In the genomic region with DNA sequence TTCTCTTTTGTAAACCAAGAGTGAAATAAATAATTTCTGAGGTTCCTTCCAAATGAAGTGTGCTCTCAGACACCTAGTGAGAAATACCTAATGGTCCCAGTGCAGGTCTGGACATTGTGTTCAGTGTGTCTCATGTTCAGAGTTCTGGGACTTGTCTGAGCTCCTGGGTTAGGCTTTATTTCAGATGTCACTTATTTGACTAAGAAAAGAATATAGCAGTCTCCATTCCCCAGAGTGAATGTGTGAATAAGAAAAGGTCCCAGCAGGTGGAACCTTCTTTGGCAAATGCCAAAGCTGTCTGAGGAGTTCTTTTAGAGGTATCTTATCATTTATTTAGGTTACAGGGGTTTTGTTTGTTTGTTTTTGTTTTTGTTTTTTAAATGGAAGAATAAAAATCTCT, we compare ENCODE assay signal across 23 mouse cellular contexts.
A peak's percentile ranks its signal among the peaks of the same experiment; 100 is the strongest.
DNase-seq lines count a peak whose midpoint lies in the region; ATAC-seq and TF ChIP-seq lines count a peak whose summit lies in the region.
"Had no signal": no experiment of that assay in that cellular context is flagged by ENCODE, and none has a peak within 500 bp of the region (broad histone marks: within the 10 kb centered on the region; RNA-seq: fewer than 3 reads in every experiment).

No protein-coding gene starts in this region.

- no peak overlapping the region for H3K4me3 ChIP-seq in midbrain, embryonic 13.5 days (replicated peaks)
- H3K4me3 ChIP-seq in midbrain, embryonic 16.5 days (ENCODE audit: low read depth, low read length) = no peak overlapping the region
- H3K4me3 ChIP-seq in forebrain, embryonic 11.5 days (ENCODE audit: low read depth, low read length) = no peak overlapping the region
- H3K4me3 ChIP-seq in forebrain, postnatal 0 days (ENCODE audit: low read depth, low read length) = no peak overlapping the region
- no peak overlapping the region for H3K4me3 ChIP-seq in liver, embryonic 12.5 days
- H3K4me3 ChIP-seq: hindbrain, embryonic 13.5 days; megakaryocyte, embryonic 14.5 days; neural tube, embryonic 12.5 days had no signal

- TF ChIP-seq CTCF in brain, embryonic 14.5 days (IDR thresholded peaks at IDR 0.05; ENCODE audit: borderline replicate concordance, extremely low read depth, insufficient read depth, insufficient read length) = no peak
- TF ChIP-seq CTCF in forebrain, postnatal 0 days (IDR thresholded peaks at IDR 0.05; ENCODE audit: low read depth) = no peak

- intact Hi-C loops in left cerebral cortex, postnatal 4 days (cut with DNase I) = no loop called here

- no peaks in the 10 kb centered on the region for H3K36me3 ChIP-seq in midbrain, embryonic 13.5 days
- no peaks in the 10 kb centered on the region for H3K36me3 ChIP-seq in midbrain, embryonic 16.5 days (ENCODE audit: control insufficient read depth, insufficient read depth, low read length)
- no peaks in the 10 kb centered on the region for H3K36me3 ChIP-seq in forebrain, embryonic 11.5 days (ENCODE audit: control insufficient read depth, insufficient read depth, low read length)
- no peaks in the 10 kb centered on the region for H3K36me3 ChIP-seq in forebrain, postnatal 0 days (ENCODE audit: insufficient read depth)
- no peaks in the 10 kb centered on the region for H3K36me3 ChIP-seq in liver, embryonic 12.5 days
- H3K36me3 ChIP-seq: hindbrain, embryonic 13.5 days; limb, embryonic 10.5 days; neural tube, embryonic 12.5 days had no signal

- peak; percentile 57 for DNase-seq in brain, embryonic 14.5 days (ENCODE audit: low read depth)
- DNase-seq in forebrain, embryonic 11.5 days (ENCODE audit: low spot score) = no peak
- DNase-seq in forebrain, postnatal 0 days = no peak
- DNase-seq in embryo, embryonic 11 days = no peak
- DNase-seq in left cerebral cortex, postnatal 4 days = no peak
- DNase-seq: adrenal gland, adult 8-10 months; cerebellum, adult 2 months; cerebellum, postnatal 25 days; gastrocnemius, postnatal 36 days; kidney, adult 18-20 months; lung, adult 18-20 months; retina, postnatal 1 day; right cerebral cortex, postnatal 25 days had no signal

- H3K27me3 ChIP-seq in midbrain, embryonic 13.5 days = no peaks in the 10 kb centered on the region
- no peaks in the 10 kb centered on the region for H3K27me3 ChIP-seq in midbrain, embryonic 16.5 days (ENCODE audit: control insufficient read depth, insufficient read depth, low read depth, low read length)
- no peaks in the 10 kb centered on the region for H3K27me3 ChIP-seq in forebrain, embryonic 11.5 days (ENCODE audit: control insufficient read depth, insufficient read depth, low read length)
- no peaks in the 10 kb centered on the region for H3K27me3 ChIP-seq in forebrain, postnatal 0 days (ENCODE audit: insufficient read depth, low read length)
- H3K27me3 ChIP-seq in liver, embryonic 12.5 days (replicated peaks) = no peaks in the 10 kb centered on the region
- H3K27me3 ChIP-seq: hindbrain, embryonic 13.5 days; megakaryocyte, embryonic 14.5 days; neural tube, embryonic 12.5 days; Patski had no signal

- H3K9me3 ChIP-seq in midbrain, embryonic 13.5 days = no peaks in the 10 kb centered on the region
- no peaks in the 10 kb centered on the region for H3K9me3 ChIP-seq in midbrain, embryonic 16.5 days (replicated peaks; ENCODE audit: control insufficient read depth, low read length, poor library complexity, severe bottlenecking)
- no peaks in the 10 kb centered on the region; the same call in 1 of the 2 replicates for H3K9me3 ChIP-seq in forebrain, embryonic 11.5 days (ENCODE audit: control insufficient read depth, low read length)
- no peaks in the 10 kb centered on the region for H3K9me3 ChIP-seq in forebrain, postnatal 0 days (ENCODE audit: low read length)
- H3K9me3 ChIP-seq in liver, embryonic 12.5 days (replicated peaks) = no peaks in the 10 kb centered on the region
- H3K9me3 ChIP-seq: hindbrain, embryonic 13.5 days; limb, embryonic 10.5 days; neural tube, embryonic 12.5 days had no signal

- no peak for ATAC-seq in midbrain, embryonic 13.5 days
- ATAC-seq in midbrain, embryonic 16.5 days = no peak
- peak; percentile 41 for ATAC-seq in forebrain, embryonic 11.5 days (replicated peaks; ENCODE audit: low FRiP score)
- ATAC-seq in forebrain, postnatal 0 days = no peak
- ATAC-seq in liver, embryonic 12.5 days = no peak
- ATAC-seq: activated CD4-positive, CD25-positive, alpha-beta regulatory T cell, adult 4 months; inflammation-experienced regulatory T-cells, adult 6 months had no signal

- H3K27ac ChIP-seq in midbrain, embryonic 13.5 days = peak overlapping the region; percentile 16; the same call in 1 of the 2 replicates
- H3K27ac ChIP-seq in midbrain, embryonic 16.5 days (ENCODE audit: low read length) = no peak overlapping the region
- peak overlapping the region; percentile 77 for H3K27ac ChIP-seq in forebrain, embryonic 11.5 days (ENCODE audit: low read depth, low read length)
- H3K27ac ChIP-seq in forebrain, postnatal 0 days (ENCODE audit: low read depth, low read length) = no peak overlapping the region
- no peak overlapping the region for H3K27ac ChIP-seq in liver, embryonic 12.5 days
- H3K27ac ChIP-seq: hindbrain, embryonic 13.5 days; limb, embryonic 10.5 days; neural tube, embryonic 12.5 days had no signal

- no peak overlapping the region for H3K4me2 ChIP-seq in midbrain, embryonic 13.5 days (replicated peaks)
- H3K4me2 ChIP-seq in midbrain, embryonic 16.5 days (ENCODE audit: low read length) = no peak overlapping the region
- peak overlapping the region; percentile 26; the same call in 1 of the 2 replicates for H3K4me2 ChIP-seq in forebrain, embryonic 11.5 days (ENCODE audit: low read depth, low read length, severe bottlenecking)
- no peak overlapping the region for H3K4me2 ChIP-seq in forebrain, postnatal 0 days (ENCODE audit: low read depth)
- H3K4me2 ChIP-seq in liver, embryonic 12.5 days = no peak overlapping the region

- H3K9ac ChIP-seq in midbrain, embryonic 13.5 days (replicated peaks) = no peak overlapping the region
- H3K9ac ChIP-seq in midbrain, embryonic 16.5 days (ENCODE audit: low read depth, low read length) = no peak overlapping the region
- H3K9ac ChIP-seq in forebrain, embryonic 11.5 days (ENCODE audit: low read length) = no peak overlapping the region; the same call in 1 of the 2 replicates
- H3K9ac ChIP-seq in forebrain, postnatal 0 days = 0 out of 2 replicates have a peak overlapping the region, but pooled peaks have one; percentile 1
- H3K9ac ChIP-seq in liver, embryonic 12.5 days = no peak overlapping the region
- H3K9ac ChIP-seq: hindbrain, embryonic 13.5 days; neural tube, embryonic 12.5 days had no signal

- peaks cover 38% of the 10 kb centered on the region for H3K4me1 ChIP-seq in midbrain, embryonic 13.5 days (replicated peaks)
- H3K4me1 ChIP-seq in midbrain, embryonic 16.5 days (ENCODE audit: control insufficient read depth, insufficient read depth, low read length) = peaks cover 15% of the 10 kb centered on the region
- H3K4me1 ChIP-seq in forebrain, embryonic 11.5 days (replicated peaks; ENCODE audit: control insufficient read depth, insufficient read depth, low read length) = peaks cover 20% of the 10 kb centered on the region
- H3K4me1 ChIP-seq in forebrain, postnatal 0 days (ENCODE audit: insufficient read depth) = peaks cover 19% of the 10 kb centered on the region; the same call in 1 of the 2 replicates
- H3K4me1 ChIP-seq in liver, embryonic 12.5 days = 0 out of 2 replicates have a peak, but pooled peaks cover 10% of the 10 kb centered on the region

- TF ChIP-seq POLR2A in brain, embryonic 14.5 days (IDR thresholded peaks at IDR 0.05; ENCODE audit: borderline replicate concordance, extremely low read depth, insufficient read depth, insufficient read length, poor library complexity, severe bottlenecking) = no peak

Comparison
In these comparisons a context has a peak if more than half of its experiments do, and no peak if none do; other contexts are left out.
1. H3K27ac ChIP-seq: peak in midbrain, embryonic 13.5 days (single experiment) and forebrain, embryonic 11.5 days (single experiment); none in midbrain, embryonic 16.5 days (single experiment), forebrain, postnatal 0 days (single experiment) and liver, embryonic 12.5 days (single experiment).